Mouse (Mus musculus) heart, postnatal 10 days (tissue): ENCODE results near the gene Elovl7. TPM values are rescaled to one million over a fixed set of nuclear protein-coding genes. Genes with fewer than 3 reads are reported as not detected.

ENCODE experiments used
- total RNA-seq, 2 experiments: library from RNA; stranded (reverse); gene quantifications; 2 replicates each; pipeline ENCODE4 v1.2.3; 2021

Elovl7 gene
- total RNA-seq, 2 experiments from 2014 or later: 0.41 to 0.50 TPM

Other genes starting within 250 kb of the Elovl7 start
- 10 to 100 TPM; 27.8 to 30.0 TPM for gene Smim15, start 170.0 kb upstream of the Elovl7 start, total RNA-seq
- gene Ndufaf2, start 55.8 kb upstream of the Elovl7 start, total RNA-seq: 10 to 100 TPM; 24.2 to 25.1 TPM
- gene Ercc8, start 55.7 kb upstream of the Elovl7 start, total RNA-seq: 10 to 100 TPM; 12.9 to 15.2 TPM
- gene Depdc1b, start 101.9 kb downstream of the Elovl7 start, total RNA-seq: 1 to 10 TPM; 2.3 to 2.5 TPM
- gene Pde4d, start 235.5 kb downstream of the Elovl7 start, total RNA-seq: 10 to 100 TPM; 42.0 to 50.9 TPM